Mouse (Mus musculus) T-cell, adult 2 months (primary cell): ENCODE data around the gene Rfx7.
"Not testable (repeated sequence)": the region's sequence is repeated elsewhere in the genome, so short reads cannot be mapped to it uniquely, and the experiment has no call there.

ENCODE experiments used
- DNase-seq: peaks from one replicate; pipeline ENCODE4 v3.0.0; 2022; ENCODE audit warnings: low spot score

Rfx7 gene

DNA sequence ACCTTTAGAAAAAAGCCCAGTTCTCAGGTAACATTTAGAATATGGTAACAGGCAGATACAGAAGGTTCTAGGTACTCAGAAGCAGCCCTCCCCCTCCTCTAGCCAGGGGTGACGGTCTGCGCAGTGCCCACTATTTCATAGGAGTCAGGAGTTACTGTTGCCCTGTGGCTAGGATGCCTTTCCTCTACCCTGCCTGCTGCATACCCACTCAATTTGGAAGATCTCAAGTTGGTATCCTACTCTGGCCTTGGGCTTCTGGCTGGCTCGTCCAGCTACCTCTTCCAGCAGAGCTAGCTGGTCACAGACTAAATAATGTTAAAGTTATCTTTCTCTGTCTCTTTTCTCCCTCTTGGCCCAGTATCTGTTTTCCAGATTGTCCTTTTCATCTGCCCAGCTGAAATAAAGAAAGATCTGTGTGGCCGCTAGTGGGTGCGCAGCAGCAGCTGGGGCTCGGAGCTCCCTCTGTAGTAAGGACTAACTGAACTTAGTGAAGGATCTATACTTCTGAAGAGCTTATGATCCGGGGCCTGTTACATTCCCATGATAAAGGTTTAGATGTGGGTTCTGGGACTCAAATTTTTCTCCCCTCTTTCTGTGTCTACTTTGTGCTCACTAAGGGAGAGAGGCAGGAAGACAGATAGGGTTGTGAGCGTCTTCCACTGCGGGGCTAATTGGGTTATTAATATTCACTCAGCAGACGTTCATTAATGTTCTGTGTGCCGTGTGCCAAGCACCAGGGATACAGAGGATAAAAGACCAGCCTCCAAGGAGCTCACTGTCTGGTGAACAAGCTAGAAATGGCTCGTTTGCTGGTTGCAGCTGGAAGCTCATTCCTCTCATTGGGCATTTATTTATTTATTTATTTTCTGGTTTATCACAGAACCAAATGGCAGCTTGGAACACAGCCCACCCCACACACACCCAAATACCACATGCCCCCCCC is 132.6 kb downstream of the Rfx7 start:
- no peak for DNase-seq

DNA sequence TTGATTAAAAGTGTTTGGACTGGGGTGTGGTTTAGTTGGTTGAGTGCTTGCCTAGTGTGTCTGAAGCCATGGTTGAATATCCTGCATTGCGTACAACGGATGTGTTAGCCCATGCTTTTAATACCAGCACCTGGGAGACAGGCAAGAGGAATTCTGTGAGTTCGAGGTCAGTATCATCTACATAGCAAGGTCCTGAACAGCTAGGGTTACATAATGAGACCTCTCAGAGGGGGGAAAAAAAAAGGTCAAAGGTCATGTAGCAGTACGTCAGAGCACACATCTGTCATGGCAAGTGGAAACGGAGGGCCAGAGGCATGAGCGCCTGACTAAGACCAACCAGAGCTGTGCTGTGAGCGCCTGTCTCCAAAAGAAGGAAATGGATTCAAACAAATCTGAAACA is 133.5 kb downstream of the Rfx7 start:
- DNase-seq: no peak

DNA sequence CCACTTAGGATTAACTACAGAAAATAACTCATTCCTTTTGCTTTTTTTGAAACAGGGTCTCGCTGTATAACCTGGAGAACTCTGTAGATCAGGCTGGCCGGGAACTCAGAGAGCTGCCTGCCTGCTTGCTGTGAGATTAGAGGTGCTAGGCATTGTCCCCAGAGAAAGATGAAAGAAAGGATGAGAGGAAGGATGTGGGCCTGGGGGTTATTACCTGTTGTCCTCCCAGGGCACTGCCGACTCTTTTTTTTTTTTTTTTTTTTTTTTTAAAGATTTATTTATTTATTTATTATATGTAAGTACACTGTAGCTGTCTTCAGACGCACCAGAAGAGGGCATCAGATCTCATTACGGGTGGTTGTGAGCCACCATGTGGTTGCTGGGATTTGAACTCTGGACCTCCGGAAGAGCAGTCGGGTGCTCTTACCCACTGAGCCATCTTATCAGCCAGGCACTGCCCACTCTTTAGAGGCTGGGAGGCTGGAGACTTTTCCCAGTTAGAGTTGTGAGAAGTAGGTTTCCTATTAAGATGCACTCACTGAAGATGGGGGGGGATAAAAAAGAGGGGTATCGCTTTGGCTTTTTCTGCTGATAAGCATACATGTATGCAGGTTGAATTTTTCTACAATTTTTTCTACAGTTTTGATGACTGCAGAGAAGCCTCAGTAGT is 134.4 kb downstream of the Rfx7 start:
- DNase-seq: not testable (repeated sequence)

DNA sequence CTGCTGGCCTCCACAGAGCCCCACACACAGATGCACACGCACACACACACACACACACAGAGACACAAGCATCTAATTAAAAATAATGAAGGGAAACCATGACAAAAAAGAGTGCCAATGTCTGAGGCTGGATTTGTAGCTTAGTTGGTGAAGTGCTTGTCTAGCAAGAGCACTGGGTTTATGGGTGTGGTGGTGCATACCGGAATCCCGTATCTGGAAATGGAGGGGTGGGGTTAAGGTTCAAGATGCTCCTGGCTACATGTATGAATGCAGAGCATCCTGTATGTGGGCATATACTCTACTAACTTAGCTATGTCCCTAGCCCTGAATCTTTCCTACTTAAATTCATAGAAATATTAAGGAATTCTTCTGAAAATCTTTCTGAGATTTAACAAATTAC is 135.1 kb downstream of the Rfx7 start:
- no peak for DNase-seq

- no peak for DNase-seq
Measured at GRCm38 (mm10) chr9:72669383-72669782, 137.3 kb downstream of the Rfx7 start.

GRCm38 (mm10) chr9:72672361-72672760 is 140.3 kb downstream of the Rfx7 start:
- DNase-seq: peak; percentile 71
